Mouse (Mus musculus): Measurements from ENCODE around the gene Zfp292.
"Not testable (repeated sequence)": the region's sequence is repeated elsewhere in the genome, so short reads cannot be mapped to it uniquely, and the experiment has no call there.

Gene Zfp292

DNA sequence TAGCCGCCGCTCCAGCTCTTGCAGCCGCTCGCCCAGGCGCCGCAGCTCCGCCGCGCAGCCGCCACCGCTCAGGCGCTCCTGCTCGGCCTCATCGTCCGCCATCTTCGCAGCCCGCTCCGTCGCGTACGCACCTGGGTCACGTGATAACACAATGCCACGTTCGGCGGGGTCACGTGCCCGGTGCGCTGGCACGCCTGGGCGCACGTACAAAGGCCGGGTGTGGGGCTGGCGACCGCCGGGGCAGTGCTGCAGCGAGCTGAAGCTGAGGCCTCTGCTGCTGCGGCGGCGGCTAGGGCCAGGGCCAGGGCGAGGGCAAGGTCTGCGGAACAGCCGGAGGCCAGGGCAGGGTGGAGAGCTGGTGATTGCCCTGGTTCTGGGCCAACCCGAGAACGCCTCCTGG is at the start of gene Zfp292:
Gene Zfp292 (minus strand): TSS at position 143 of the 400 bp plus-strand sequence.
- peak; percentile 82 for DNase-seq (ENCODE audit: low spot score)

- DNase-seq (ENCODE audit: low spot score), result not testable (repeated sequence)
Measured at GRCm38 (mm10) chr4:34928386-34928785, 45.6 kb upstream of the Zfp292 start.

DNA sequence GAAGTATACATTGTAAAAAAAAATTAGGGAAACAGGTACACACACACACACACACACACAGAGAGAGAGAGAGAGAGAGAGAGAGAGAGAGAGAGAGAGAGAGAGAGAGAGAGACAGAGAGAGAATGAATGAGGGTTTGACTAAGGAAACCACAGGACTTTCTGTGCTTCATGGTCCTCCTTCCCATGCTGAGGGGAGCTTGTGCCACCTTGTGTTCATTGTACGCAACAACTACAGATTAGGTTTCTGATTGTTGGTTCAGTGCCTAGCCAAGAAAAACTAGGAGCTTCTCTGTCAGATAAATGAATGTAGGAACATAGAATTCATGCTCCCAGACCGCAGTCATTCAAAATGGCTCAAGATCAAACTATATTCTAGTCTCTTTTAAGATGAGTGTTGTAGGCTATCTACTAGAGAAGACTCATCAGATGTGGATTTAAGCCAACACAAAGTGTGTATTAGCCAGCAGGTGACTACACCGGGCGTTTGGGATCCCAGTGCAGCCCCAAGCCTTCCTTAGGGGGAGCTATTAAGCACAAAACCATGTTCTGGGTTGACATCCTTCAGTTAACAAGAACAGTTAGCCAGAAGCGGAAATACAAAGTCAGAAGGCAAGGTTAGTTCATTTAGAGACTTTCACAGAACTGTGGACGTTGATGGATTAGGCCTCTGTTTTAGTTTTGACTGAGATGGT is 39.6 kb upstream of the Zfp292 start:
- DNase-seq (ENCODE audit: low spot score), result peak; percentile 26

GRCm38 (mm10) chr4:34917400-34917799 is 34.6 kb upstream of the Zfp292 start:
- peak; percentile 14 for DNase-seq (ENCODE audit: low spot score)

- DNase-seq (ENCODE audit: low spot score), result no peak
Measured at GRCm38 (mm10) chr4:34912171-34912570, 29.4 kb upstream of the Zfp292 start.

- DNase-seq (ENCODE audit: low spot score), result no peak
Measured at GRCm38 (mm10) chr4:34911401-34911800, 28.6 kb upstream of the Zfp292 start.

- DNase-seq (ENCODE audit: low spot score), result no peak
Measured at GRCm38 (mm10) chr4:34908127-34908526, 25.4 kb upstream of the Zfp292 start.

- no peak for DNase-seq (ENCODE audit: low spot score)
Measured at GRCm38 (mm10) chr4:34907026-34907425, 24.3 kb upstream of the Zfp292 start.

GRCm38 (mm10) chr4:34906151-34906550 is 23.4 kb upstream of the Zfp292 start:
- no peak for DNase-seq (ENCODE audit: low spot score)

DNA sequence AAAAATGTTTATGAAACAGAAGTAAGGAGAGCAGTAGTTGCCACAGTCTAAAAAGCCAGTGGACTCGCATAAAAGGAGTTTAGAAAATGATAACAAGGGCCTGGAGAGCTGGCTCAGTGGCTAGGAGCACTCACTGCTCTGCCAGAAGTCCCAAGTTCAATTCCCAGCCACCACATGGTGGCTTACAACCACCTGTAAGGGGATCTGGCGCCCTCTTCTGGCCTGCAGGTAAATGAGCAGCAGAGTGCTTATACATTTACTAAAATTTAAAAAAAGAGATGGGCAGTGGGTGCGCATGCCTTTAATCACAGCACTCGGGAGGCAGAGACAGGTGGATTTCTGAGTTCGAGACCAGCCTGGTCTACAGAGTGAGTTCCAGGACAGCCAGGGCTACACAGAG is 22.6 kb upstream of the Zfp292 start:
- no peak for DNase-seq (ENCODE audit: low spot score)

GRCm38 (mm10) chr4:34901582-34901981 is 18.8 kb upstream of the Zfp292 start:
- DNase-seq (ENCODE audit: low spot score), result not testable (repeated sequence)

GRCm38 (mm10) chr4:34901166-34901565 is 18.4 kb upstream of the Zfp292 start:
- no peak for DNase-seq (ENCODE audit: low spot score)

DNA sequence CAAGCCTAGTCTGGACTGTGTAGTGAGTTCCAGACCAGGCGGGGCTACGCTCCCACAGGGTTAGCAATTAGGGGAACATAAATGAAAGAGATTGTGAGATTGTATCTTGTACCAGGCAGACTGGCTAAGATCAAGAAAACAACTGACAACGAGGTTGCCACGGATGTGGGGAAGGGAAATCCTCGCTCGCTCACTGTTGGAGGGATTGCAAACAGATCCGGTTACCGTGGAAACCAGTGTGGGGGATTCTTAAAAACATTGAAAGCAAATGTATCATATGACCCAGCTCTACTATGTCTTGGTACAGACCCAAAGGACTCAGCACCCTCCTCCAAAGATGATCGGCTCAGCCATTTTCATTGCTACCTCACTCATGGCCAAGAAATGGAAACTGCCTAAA is 17.4 kb upstream of the Zfp292 start:
- no peak for DNase-seq (ENCODE audit: low spot score)

DNA sequence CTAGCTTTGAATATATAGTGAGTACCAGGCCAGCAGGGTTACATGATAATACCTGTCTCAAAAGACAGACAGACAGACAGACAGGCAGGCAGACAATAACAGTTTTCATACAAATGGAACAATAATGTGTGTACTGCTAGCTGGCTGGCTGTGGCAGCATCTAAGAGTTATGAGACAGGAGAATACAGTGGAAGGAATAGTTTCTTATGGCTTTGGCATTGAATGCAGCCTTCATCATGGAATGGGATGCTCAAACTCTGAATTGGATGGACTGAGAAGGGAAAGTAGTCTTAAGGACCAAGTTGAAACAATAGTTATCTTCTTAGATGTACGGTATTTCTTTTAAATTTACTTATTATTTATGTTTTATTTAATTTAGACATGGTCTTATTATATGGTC is 16.6 kb upstream of the Zfp292 start:
- DNase-seq (ENCODE audit: low spot score), result no peak

- DNase-seq (ENCODE audit: low spot score), result no peak
Measured at GRCm38 (mm10) chr4:34898497-34898896, 15.7 kb upstream of the Zfp292 start.

GRCm38 (mm10) chr4:34893479-34893878 is 10.7 kb upstream of the Zfp292 start, which contains the start of gene Cga:
Gene Cga (plus strand): TSS chr4:34893779.
- DNase-seq (ENCODE audit: low spot score), result no peak

DNA sequence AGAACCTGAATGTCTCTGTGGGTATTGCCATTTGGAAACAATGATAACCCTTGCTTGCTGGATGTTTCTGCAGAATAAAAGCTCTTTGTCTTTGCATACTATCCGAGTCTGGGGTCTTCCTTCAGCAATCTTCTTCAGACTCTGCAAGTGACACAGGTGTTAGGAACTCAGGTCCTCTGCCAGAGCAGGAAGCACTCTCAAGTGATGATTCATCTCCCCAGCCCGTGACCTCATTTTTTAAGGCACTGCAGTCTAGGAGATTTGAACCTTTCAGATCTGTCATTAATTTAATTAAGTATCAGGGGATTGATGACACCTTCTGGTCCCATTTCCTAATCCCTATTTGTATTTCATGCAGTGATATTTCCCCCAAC is 7.0 kb upstream of the Zfp292 start:
- no peak for DNase-seq (ENCODE audit: low spot score)

GRCm38 (mm10) chr4:34889101-34889811 is 6.5 kb upstream of the Zfp292 start:
- DNase-seq (ENCODE audit: low spot score), result no peak

- no peak for DNase-seq (ENCODE audit: low spot score)
Measured at GRCm38 (mm10) chr4:34887295-34887694, 4.5 kb upstream of the Zfp292 start.

DNA sequence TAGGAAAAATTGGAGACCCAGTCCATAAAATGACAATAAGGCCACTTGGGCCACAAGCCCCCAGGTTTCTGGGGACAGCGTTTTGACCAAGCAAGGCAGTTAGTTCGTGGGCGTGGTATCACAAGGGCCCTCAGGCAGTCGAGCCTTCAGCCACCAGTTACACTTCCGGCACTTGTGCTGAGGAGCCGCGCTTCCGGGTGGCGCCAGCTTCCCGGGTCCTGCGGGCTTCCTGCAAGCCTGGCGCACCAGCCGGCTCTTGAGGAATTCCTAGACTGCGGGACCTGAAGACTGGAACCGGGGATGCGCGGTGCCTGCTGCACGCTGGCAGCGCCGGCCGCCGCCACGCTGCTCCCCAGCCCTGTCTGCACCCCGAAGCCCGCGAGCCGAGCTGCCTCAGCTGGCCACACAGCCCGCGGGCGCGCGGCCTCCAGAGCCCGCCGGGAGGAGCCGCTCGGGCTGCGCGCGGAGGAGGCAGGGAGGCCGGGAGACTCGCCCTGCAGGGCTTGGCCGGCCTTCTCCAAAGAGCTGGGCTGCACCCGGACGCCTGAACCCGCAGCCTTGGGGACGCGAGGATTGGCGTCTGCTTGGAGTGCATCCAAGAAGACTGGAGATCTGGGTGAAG is 3.8 kb upstream of the Zfp292 start:
- peak; percentile 73 for DNase-seq (ENCODE audit: low spot score)

GRCm38 (mm10) chr4:34885631-34886351 is 3.0 kb upstream of the Zfp292 start:
- DNase-seq (ENCODE audit: low spot score), result no peak

DNA sequence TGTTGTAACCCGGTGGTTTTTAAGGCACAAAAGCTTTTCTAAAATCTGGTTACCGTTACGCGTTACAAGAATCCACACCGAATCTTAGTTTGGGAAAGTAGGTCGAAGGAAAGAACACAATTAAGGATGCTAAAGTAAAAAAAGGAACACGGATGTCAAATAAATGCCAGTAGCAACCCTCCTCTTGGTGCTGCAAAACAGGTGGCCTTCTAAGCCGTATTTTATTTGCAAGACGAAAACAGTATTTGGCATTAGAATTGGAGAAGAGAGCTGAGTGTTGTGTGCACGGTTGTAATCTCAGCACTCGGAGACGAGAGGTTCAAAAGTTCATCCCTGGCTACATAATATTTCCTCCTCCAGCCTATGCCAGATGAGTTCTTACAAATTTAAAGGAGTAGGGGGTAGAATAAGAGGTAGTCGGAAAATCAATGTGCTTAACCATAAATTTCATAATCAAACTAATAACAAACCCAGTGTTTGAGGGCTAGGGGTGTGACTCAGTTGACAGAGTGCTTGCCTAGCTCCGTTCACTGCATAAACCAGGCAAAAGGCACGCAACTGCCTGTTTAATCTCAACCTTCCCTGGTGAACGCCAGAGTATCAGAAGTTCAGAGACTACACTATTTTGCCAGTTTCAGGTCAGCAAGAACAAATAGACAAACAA is 738 bp upstream of the Zfp292 start:
- DNase-seq (ENCODE audit: low spot score), result no peak
